Mouse (Mus musculus) small intestine, adult 2 months (tissue): ENCODE results near the gene Hmgb1.

Experiments used
- CTCF ChIP-seq: fragments of 200-500 bp; IDR thresholded peaks from 2 replicates; pipeline ENCODE4 v1.5.1; 2012; ENCODE audit warnings: low read depth, mild to moderate bottlenecking, control low read depth, inconsistent platforms, low read length, moderate library complexity, mixed read lengths; ENCODE audit not compliant: insufficient replicate concordance, insufficient read length; ENCODE audit errors: extremely low read depth
- POLR2A ChIP-seq: fragments of 200-500 bp; IDR thresholded peaks from 2 replicates; pipeline ENCODE4 v1.6.1; 2012; ENCODE audit warnings: low read depth, mild to moderate bottlenecking, control low read depth, inconsistent platforms, low read length, moderate library complexity

- TF ChIP-seq POLR2A (no peak), CTCF (no peak)
These were observed 64.9 kb downstream of the Hmgb1 start for GRCm38 (mm10) chr5:149119341-149119881.
